Mouse (Mus musculus) spleen, postnatal 14 days (tissue): ENCODE data around the gene Scgb1b17.
"Not testable (repeated sequence)": the region's sequence is repeated elsewhere in the genome, so short reads cannot be mapped to it uniquely, and the experiment has no call there.

Experiments used
- DNase-seq, 2 experiments: peaks; one replicate each; pipeline ENCODE4 v3.0.0; 2021 to 2022; ENCODE audit warnings: low spot score in 2 of 2

The Scgb1b17 gene

DNA sequence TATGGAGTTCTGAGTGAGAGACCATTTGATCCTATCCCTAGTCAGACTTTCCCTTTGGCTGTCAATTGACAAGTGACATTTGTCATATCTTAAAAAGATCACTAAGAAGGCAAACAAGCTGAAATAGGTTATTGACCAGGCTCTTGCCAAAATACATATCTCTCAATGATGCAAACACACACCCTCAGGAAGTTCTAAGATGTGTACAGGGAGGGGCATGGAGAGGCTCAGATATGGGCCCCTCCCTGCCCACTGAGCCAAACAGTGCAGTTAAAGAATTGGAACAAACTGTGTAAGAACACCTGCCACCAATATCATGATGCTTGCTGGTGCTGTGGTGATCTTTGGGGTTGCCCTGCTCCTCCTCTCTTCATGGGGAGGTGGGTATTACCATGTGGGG is at the start of gene Scgb1b17:
TSS of gene Scgb1b17 (plus strand) at position 301 of the 400 bp plus-strand sequence.
- DNase-seq = not testable (repeated sequence)

GRCm38 (mm10) chr7:33056461-33056860 is 6.8 kb upstream of the Scgb1b17 start, which contains the start of gene Scgb2b17:
TSS of gene Scgb2b17 (minus strand) at chr7:33056561.
- not testable (repeated sequence) for DNase-seq
